Mouse (Mus musculus): Measurements from ENCODE around the gene Tnrc6a. TPM values are rescaled to one million over a fixed set of nuclear protein-coding genes. Genes with fewer than 3 reads are reported as not detected.

Gene Tnrc6a
- polyA plus RNA-seq, 1 experiment from 2014 or later, result 79.9 TPM

DNA sequence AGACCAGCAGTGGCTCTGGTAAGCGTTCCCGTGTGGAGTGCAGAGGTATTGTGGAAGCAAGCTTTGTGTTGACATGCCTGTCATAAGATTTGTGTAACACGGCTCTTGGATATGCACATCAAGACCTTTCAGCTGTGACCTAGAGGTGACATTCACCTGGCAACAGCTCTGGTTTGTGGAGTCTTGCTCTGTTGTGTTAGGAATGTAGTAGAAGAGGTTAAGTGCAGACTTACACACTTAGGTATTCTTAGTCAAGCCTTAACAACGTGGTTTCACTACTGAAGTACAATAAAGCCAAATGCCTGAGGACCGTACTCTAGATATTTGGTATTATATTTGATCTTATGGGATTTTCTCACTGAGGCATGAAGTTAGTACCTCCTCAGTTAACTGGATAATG, 48.4 kb downstream of the Tnrc6a start:
- H3K27me3 ChIP-seq, result no peaks in the 10 kb centered on the region
- no peak overlapping the region for H3K4me3 ChIP-seq
- H3K27ac ChIP-seq, result no peak overlapping the region
- H3K36me3 ChIP-seq, result peaks cover 83% of the 10 kb centered on the region
- H3K9ac ChIP-seq, result no peak overlapping the region
- ATAC-seq (ENCODE audit: low FRiP score), result no peak
- no peak overlapping the region for H3K4me2 ChIP-seq (replicated peaks)
- H3K4me1 ChIP-seq, result no peaks in the 10 kb centered on the region
- WGBS, result 92% methylated on average over 5 of the region's 5 CpGs
- no peaks in the 10 kb centered on the region for H3K9me3 ChIP-seq (replicated peaks)

DNA sequence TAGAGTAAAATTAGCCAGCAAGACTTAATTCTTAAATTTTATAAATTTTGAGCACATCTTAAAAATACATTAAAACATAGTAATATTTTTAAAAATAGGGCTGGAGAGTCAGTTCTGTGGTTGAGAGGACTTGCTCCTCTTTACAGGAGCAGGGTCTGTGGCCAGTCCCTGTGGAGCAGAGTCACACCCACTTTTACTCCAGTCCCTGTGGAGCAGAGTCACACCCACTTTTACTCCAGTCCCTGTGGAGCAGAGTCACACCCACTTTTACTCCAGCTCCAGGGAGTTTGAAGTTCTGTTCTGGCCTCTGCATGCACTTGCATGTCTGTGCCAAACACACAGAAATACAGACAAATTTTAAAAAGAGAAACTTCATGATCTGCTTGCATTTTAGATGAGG, 53.5 kb downstream of the Tnrc6a start:
- Histone ChIP-seq H3K4me3 (no peak overlapping the region), H3K4me2 (replicated peaks) (no peak overlapping the region), H3K36me3 (peaks cover 87% of the 10 kb centered on the region), H3K27ac (no peak overlapping the region), H3K9ac (no peak overlapping the region), H3K4me1 (no peaks in the 10 kb centered on the region), H3K9me3 (replicated peaks) (no peaks in the 10 kb centered on the region), H3K27me3 (no peaks in the 10 kb centered on the region)
- no peak for ATAC-seq (ENCODE audit: low FRiP score)

DNA sequence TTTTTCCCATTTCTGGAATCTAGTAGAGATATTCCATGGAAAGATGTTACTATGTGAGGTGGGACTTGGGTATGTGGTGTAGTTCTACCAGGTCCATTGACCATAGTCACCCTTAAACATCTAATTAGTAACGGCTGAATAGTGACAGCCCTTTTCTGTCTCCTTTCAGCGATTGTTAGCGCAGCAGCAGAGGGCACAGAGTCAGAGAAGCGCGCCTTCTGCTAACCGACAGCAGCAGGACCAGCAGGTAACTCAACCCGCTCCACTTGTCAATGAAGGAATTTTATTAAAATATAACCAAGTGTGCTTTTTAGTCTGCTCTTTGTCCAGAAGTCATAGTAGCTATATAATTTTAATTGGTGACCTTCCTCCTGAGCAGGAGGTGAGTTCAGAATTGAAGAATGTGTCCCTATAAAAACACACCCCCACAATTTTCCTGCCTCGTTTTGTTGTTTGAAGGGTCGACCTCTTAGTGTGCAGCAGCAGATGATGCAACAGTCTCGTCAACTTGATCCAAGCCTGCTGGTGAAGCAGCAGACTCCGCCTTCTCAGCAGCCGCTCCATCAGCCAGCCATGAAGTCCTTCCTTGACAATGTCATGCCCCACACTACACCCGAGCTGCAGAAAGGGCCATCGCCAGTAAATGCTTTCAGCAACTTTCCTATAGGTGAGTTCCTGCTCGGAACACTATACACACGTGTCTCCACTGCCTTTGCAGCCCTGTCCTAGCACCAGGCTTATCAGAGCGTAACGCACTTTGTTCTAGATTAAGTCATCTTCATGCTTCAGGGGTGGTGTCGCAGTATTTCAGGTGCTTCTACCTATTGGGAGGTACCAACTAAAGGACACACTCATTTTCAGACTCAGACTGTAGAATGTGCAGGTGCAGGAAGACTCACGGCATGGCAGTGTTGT, 58.4 kb downstream of the Tnrc6a start:
- Histone ChIP-seq H3K4me2 (replicated peaks) (no peak overlapping the region), H3K27ac (no peak overlapping the region), H3K4me3 (no peak overlapping the region), H3K36me3 (peaks cover 87% of the 10 kb centered on the region), H3K27me3 (no peaks in the 10 kb centered on the region), H3K9me3 (replicated peaks) (no peaks in the 10 kb centered on the region), H3K4me1 (no peaks in the 10 kb centered on the region), H3K9ac (no peak overlapping the region)
- WGBS, result 87% methylated on average over 20 of the region's 20 CpGs
- no peak for ATAC-seq (ENCODE audit: low FRiP score)

DNA sequence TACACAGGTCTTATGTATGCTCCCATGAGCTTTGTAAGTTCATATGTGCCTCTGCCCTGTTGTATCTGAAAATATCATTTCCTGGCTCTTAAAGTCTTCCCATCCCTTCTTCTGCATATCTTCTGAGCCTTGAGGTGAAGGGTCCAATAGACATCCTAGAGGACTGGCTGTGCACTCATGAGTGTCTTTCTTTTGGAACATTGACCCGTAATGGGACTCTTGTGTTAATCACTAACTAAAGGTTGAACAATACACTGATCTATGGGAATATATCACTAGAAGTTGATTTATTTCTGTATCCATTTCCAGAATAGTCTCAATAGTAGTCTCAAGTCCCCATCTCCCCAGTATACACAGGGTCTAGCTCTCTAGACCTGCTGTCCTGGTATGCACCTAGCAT, 61.2 kb downstream of the Tnrc6a start:
- ATAC-seq (ENCODE audit: low FRiP score), result no peak
- Histone ChIP-seq H3K4me3 (no peak overlapping the region), H3K9ac (no peak overlapping the region), H3K9me3 (replicated peaks) (no peaks in the 10 kb centered on the region), H3K4me1 (no peaks in the 10 kb centered on the region), H3K27me3 (no peaks in the 10 kb centered on the region), H3K36me3 (peaks cover 92% of the 10 kb centered on the region), H3K4me2 (replicated peaks) (no peak overlapping the region), H3K27ac (no peak overlapping the region)
- WGBS, result 97% methylated on average over 1 of the region's 1 CpGs

DNA sequence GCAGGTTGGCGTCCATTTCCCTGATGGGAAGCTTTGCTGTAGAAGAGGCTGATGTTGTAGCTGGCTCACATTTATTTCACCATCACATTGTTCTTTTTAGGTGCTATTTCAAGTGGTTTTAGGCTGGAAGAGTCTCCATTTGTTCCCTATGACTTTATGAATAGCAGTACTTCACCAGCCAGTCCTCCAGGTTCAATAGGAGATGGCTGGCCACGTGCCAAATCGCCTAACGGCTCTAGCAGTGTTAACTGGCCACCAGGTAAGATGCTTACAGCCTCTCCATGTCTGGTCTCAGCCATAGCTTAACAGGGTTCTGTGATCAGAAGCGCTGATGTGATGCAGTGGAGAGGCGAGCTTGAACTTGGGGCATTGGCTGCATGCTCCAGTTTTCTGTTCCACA, 62.8 kb downstream of the Tnrc6a start:
- no peak overlapping the region for H3K4me2 ChIP-seq (replicated peaks)
- H3K27me3 ChIP-seq, result no peaks in the 10 kb centered on the region
- H3K4me3 ChIP-seq, result no peak overlapping the region
- no peak overlapping the region for H3K9ac ChIP-seq
- WGBS, result 94% methylated on average over 6 of the region's 6 CpGs
- no peak for ATAC-seq (ENCODE audit: low FRiP score)
- H3K9me3 ChIP-seq (replicated peaks), result no peaks in the 10 kb centered on the region
- H3K36me3 ChIP-seq, result peaks cover 92% of the 10 kb centered on the region
- H3K4me1 ChIP-seq, result no peaks in the 10 kb centered on the region
- H3K27ac ChIP-seq, result no peak overlapping the region

DNA sequence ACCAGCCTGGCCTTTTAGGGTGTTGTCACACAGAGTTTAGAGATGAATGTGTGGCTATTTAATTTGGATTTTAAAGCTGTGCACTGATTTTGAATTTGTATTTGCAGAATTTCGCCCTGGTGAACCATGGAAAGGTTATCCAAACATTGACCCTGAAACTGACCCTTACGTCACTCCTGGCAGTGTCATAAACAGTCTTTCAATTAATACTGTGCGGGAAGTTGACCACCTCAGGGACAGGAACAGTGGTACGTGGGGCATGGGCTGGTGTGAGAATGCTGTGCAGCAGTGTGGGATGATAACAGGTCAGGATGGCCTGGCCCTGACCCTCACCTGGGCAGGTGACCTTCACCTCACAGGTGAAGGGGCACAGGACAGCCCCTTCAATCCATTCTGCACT, 63.6 kb downstream of the Tnrc6a start:
- 78% methylated on average over 4 of the region's 4 CpGs for WGBS
- H3K9me3 ChIP-seq (replicated peaks), result no peaks in the 10 kb centered on the region
- H3K4me2 ChIP-seq (replicated peaks), result no peak overlapping the region
- no peaks in the 10 kb centered on the region for H3K27me3 ChIP-seq
- H3K4me3 ChIP-seq, result no peak overlapping the region
- H3K27ac ChIP-seq, result no peak overlapping the region
- peaks cover 92% of the 10 kb centered on the region for H3K36me3 ChIP-seq
- H3K9ac ChIP-seq, result no peak overlapping the region
- ATAC-seq (ENCODE audit: low FRiP score), result no peak
- no peaks in the 10 kb centered on the region for H3K4me1 ChIP-seq

DNA sequence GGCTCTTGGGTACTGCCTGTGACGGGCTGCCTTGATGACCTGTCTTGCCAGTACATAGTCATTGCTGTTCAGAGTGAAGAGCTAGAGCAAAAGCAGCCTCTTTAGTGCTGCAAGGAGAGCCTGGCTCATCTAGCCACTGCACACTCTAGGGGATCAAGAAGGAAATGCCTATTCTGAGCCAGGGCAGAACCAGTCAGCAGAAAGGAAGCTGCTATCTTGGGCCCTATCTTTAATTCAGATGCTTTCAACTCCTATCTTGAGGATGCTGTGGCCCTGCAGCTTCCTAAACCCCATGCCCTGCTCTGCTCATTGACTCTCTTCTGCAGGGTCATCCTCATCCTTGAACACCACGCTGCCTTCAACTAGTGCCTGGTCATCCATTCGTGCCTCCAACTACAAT, 64.8 kb downstream of the Tnrc6a start:
- no peak overlapping the region for H3K4me3 ChIP-seq
- no peak overlapping the region for H3K9ac ChIP-seq
- peaks cover 94% of the 10 kb centered on the region for H3K36me3 ChIP-seq
- H3K27ac ChIP-seq, result no peak overlapping the region
- WGBS, result 91% methylated on average over 3 of the region's 3 CpGs
- ATAC-seq (ENCODE audit: low FRiP score), result no peak
- no peaks in the 10 kb centered on the region for H3K9me3 ChIP-seq (replicated peaks)
- no peaks in the 10 kb centered on the region for H3K27me3 ChIP-seq
- H3K4me1 ChIP-seq, result no peaks in the 10 kb centered on the region
- no peak overlapping the region for H3K4me2 ChIP-seq (replicated peaks)

DNA sequence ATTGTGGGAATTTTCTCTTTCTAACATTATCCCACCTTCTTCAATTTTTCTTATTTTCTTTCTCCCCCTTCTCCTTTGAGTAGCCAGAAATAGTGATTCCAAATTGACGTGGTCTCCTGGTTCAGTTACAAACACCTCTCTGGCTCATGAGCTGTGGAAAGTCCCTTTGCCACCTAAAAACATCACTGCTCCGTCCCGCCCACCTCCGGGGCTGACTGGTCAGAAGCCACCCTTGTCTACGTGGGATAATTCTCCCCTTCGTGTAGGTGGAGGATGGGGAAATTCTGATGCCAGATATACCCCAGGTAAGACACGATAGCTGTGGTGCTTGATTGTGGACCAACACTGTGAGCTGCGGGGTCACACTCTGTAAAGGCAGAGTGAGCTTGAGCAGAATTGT, 66.1 kb downstream of the Tnrc6a start:
- 96% methylated on average over 8 of the region's 8 CpGs for WGBS
- Histone ChIP-seq H3K4me1 (no peaks in the 10 kb centered on the region), H3K27me3 (no peaks in the 10 kb centered on the region), H3K9ac (no peak overlapping the region), H3K36me3 (peaks cover 87% of the 10 kb centered on the region), H3K4me3 (no peak overlapping the region), H3K27ac (no peak overlapping the region), H3K4me2 (replicated peaks) (no peak overlapping the region), H3K9me3 (replicated peaks) (no peaks in the 10 kb centered on the region)
- ATAC-seq (ENCODE audit: low FRiP score), result no peak

DNA sequence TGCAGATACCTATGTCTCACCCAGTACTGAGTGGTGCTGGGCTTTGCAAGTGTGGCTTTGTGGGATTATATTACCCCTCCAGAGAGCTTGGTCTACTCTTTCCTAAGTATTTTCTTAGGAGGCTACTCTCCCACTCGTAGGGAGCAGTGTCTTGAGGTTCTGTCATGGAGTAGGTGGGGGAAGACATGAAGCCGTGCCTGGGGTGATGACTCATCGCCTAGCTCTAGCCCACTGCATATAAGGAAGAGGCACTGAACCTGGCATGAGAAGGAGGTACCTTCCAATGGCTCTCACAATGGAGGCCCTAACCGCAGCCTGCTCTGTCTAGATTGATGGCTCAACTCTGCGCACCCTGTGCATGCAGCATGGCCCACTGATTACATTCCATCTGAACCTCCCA, 68.0 kb downstream of the Tnrc6a start:
- Histone ChIP-seq H3K27ac (no peak overlapping the region), H3K9me3 (replicated peaks) (no peaks in the 10 kb centered on the region), H3K36me3 (peaks cover 76% of the 10 kb centered on the region), H3K9ac (no peak overlapping the region), H3K4me2 (replicated peaks) (no peak overlapping the region), H3K4me3 (no peak overlapping the region), H3K27me3 (no peaks in the 10 kb centered on the region), H3K4me1 (no peaks in the 10 kb centered on the region)
- 96% methylated on average over 5 of the region's 5 CpGs for WGBS
- ATAC-seq (ENCODE audit: low FRiP score), result no peak

DNA sequence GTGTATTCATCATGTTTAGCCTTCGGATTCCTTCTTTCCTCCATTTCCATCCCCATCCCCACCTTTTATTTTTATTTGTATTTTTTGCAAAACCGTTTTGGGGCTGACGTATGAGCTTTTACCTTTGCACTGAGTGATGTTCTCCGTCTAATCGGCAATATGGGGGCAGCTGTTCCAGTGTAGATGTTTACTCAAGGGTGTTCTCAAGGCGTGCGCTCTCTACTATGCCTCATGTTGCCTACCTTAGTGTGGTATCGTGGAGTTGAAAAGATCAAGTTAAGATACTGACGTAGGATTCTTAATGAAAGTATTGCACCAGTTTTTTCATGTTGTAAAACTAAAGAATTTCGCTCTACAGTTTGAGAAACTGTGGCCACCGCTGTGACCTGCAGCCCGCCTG, 69.5 kb downstream of the Tnrc6a start:
- Histone ChIP-seq H3K27me3 (no peaks in the 10 kb centered on the region), H3K27ac (no peak overlapping the region), H3K9me3 (replicated peaks) (no peaks in the 10 kb centered on the region), H3K9ac (no peak overlapping the region), H3K4me3 (no peak overlapping the region), H3K36me3 (peaks cover 63% of the 10 kb centered on the region), H3K4me1 (no peaks in the 10 kb centered on the region), H3K4me2 (replicated peaks) (no peak overlapping the region)
- no peak for ATAC-seq (ENCODE audit: low FRiP score)
- WGBS, result 95% methylated on average over 12 of the region's 12 CpGs

DNA sequence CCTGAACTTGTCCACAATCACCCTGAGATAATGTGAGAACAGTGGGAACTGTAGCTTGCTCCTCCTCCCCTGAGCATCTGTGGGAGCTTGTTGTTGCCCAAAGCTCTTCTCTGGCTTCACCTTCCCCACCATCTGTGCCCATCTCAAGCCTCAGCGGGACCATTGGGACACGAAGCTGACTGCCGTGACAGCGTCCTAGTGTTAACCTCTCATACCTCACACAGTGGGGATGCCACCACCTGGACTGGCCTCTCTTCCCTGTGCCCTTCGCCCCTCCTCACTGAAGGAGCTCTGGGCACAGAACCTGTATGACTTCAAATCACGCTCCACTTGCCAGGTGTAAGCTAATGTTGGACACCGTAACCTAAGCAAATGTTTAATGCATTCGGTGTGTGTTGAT, 71.0 kb downstream of the Tnrc6a start:
- 92% methylated on average over 8 of the region's 8 CpGs for WGBS
- no peak overlapping the region for H3K4me3 ChIP-seq
- H3K36me3 ChIP-seq, result peaks cover 48% of the 10 kb centered on the region
- no peaks in the 10 kb centered on the region for H3K9me3 ChIP-seq (replicated peaks)
- ATAC-seq (ENCODE audit: low FRiP score), result no peak
- H3K9ac ChIP-seq, result no peak overlapping the region
- H3K27me3 ChIP-seq, result no peaks in the 10 kb centered on the region
- H3K27ac ChIP-seq, result no peak overlapping the region
- no peak overlapping the region for H3K4me2 ChIP-seq (replicated peaks)
- H3K4me1 ChIP-seq, result no peaks in the 10 kb centered on the region

DNA sequence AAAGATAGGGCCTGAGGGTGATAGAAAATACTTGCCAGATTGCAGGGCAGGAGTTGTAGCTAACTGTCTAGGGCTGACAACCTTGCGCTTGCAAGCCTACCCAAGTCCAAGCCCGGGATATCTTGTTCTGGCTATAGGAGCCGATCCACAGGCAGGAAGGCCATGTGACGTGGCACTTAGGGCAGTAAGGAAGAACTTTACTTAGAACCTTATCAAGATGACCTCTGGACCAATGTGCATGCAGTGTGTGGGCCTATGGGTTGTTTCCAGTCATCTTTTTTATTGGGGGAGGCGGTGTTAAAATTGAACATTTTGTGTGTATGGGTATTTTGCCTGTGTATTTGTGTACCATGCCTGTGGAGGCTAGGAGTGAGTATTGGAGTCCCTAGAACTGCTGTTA, 72.7 kb downstream of the Tnrc6a start:
- Histone ChIP-seq H3K9me3 (replicated peaks) (no peaks in the 10 kb centered on the region), H3K36me3 (peaks cover 31% of the 10 kb centered on the region), H3K4me2 (replicated peaks) (no peak overlapping the region), H3K27me3 (no peaks in the 10 kb centered on the region), H3K27ac (no peak overlapping the region), H3K9ac (no peak overlapping the region), H3K4me3 (no peak overlapping the region), H3K4me1 (no peaks in the 10 kb centered on the region)
- ATAC-seq (ENCODE audit: low FRiP score), result no peak
- WGBS, result 95% methylated on average over 5 of the region's 5 CpGs

DNA sequence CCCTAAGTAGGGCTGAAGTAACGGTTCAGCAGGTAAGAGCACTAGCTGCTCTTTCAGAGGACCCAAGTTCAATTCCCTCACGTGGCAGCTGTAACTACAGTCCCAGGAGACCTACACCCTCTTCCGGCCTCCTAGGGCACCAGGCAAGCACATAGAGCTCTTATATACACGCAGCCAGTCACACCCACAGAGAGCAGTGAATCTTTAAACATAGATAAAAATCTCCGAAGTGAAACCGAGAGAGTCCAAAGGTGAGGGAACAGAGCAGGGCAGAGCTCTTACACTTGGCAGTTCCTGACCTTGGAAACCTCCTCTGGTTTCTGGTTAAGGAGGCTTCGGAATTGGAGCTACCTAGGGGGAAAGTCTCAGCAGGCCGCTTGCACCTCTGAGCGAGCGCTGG, 75.0 kb downstream of the Tnrc6a start:
- H3K4me1 ChIP-seq, result no peaks in the 10 kb centered on the region
- no peak overlapping the region for H3K9ac ChIP-seq
- peaks cover 11% of the 10 kb centered on the region for H3K36me3 ChIP-seq
- no peak overlapping the region for H3K4me2 ChIP-seq (replicated peaks)
- ATAC-seq (ENCODE audit: low FRiP score), result no peak
- no peaks in the 10 kb centered on the region for H3K9me3 ChIP-seq (replicated peaks)
- H3K27me3 ChIP-seq, result no peaks in the 10 kb centered on the region
- H3K27ac ChIP-seq, result no peak overlapping the region
- 71% methylated on average over 10 of the region's 10 CpGs for WGBS
- no peak overlapping the region for H3K4me3 ChIP-seq

Measured in hindbrain, embryonic 12.5 days (tissue).